Mouse (Mus musculus) layer of hippocampus, postnatal 25 days (tissue): ENCODE results near the gene Rsph6a. TPM values are rescaled to one million over a fixed set of nuclear protein-coding genes. Genes with fewer than 3 reads are reported as not detected.
A peak's percentile ranks its signal among the peaks of the same experiment; 100 is the strongest.

Source experiments
- DNase-seq, 2 experiments: peaks; one replicate each; pipeline ENCODE4 v3.0.0; 2022; ENCODE audit warnings: mixed read lengths in 2 of 2, low spot score in 1 of 2; ENCODE audit errors: extremely low spot score in 1 of 2
- total RNA-seq, 2 experiments: library from RNA; stranded (reverse); gene quantifications; 2 replicates each; pipeline ENCODE4 v1.2.3; 2021

Gene Rsph6a
- total RNA-seq, 2 experiments from 2014 or later, result 0.10 TPM; not detected in 1

DNA sequence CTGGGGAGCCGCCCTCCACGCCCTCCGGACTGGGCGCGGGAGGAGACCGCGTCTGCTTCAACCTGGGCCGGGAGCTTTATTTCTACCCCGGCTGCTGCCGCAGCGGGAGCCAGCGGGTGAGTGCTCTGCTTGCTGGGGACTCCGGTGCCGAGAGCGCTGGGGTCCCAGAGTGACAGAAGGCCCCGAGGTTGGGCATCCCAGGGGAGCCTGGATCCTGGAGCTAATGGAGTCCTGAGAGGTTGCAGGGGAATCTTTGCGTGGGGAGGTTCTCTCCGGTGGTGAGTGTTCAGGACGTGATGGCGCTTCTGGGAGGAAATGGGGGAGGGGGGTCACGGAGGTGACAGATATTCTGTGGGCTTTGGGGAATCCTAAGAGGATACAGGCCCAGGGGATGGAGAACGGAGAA, 22.1 kb downstream of the Rsph6a start:
- DNase-seq, result no peak

DNA sequence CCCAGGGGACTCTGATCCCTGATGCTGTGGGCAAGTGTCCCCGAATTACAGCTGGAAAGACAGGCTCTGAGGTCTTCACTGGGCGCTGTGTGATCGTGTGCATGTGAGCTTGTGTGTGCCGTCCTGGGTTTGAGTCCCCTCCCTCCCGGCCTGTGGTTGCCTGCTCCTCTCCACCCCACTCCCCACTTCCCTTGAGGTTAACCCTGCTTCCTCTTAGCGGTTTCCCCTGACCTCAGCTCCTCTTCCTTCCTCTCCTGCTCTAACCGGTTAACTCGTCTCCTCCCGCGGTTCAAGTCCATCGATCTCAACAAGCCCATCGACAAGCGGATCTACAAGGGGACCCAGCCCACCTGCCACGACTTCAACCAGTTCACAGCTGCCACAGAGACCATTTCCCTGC, 23.3 kb downstream of the Rsph6a start:
- DNase-seq, result no peak

DNA sequence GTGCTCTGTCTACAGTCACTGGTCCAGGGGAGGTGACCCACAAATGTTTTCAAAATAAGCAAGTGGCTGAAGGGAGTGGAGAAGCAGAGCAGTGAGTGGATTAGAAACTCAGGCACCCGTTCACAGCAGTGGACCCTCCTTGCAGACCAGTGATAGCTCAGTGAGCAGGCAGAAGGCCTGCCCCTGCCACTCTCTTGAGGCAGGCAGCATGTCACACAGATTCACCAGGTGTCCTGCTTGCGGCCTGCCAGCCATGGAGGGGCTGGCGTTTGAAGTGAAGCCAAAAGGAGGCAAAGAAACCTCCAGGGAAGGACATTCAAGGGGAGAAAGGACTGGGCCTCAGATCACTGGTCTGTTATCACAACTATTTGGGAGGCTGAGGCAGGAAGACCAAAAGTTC, 24.2 kb downstream of the Rsph6a start:
- no peak for DNase-seq

DNA sequence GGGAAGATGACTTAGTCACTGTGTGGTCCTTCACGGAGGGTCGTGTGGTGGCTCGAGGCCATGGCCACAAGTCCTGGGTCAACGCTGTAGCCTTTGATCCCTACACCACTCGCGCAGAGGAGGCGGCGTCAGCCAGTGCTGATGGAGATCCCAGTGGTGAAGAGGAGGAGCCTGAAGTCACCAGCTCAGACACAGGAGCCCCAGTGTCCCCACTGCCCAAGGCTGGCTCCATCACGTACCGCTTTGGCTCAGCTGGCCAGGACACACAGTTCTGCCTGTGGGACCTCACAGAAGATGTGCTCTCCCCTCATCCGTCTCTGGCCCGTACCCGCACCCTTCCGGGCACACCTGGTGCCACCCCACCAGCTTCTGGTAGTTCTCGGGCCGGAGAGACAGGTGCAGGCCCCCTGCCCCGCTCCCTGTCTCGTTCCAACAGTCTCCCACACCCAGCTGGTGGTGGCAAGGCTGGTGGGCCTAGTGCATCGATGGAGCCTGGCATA, 26.0 kb downstream of the Rsph6a start:
- DNase-seq, result no peak

DNA sequence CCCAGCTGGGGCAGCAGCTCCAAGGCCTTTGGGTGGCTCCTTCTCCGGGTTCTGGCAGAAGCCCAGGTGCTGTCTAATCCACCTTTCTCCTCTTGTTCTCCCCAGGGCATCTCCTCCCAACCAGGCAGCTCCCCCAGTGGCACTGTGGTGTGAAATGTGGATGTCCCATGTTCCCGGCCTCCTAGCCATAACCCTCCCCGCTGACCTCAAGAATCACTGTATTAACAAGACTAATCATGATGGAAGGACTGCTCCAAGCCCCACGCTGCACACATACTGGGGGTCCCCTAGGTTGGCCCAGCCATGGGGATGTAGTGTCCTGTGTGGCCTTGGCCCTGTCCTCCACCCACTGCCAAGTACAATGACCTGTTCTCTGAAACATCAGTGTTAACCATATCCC, 27.7 kb downstream of the Rsph6a start:
- no peak for DNase-seq

DNA sequence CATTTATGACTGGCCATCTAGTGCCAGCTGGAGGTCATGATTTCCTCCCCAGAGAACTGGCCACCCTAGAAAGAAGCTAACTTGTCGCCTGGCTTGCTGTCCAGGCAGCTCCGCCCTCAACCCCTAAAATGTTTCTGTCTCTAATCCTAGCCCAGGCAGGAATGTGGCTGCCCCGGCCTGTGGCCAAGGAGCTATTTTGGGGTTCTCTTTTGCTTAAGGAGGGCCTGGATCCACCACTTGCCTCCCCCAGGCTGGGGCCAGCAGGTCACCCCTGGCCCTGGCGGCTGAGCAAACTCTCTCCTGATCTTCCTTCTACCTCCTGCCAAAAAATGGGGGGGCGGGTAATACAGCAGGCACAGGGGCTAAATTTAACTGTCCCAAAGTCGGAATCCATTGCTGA, 28.6 kb downstream of the Rsph6a start:
- no peak for DNase-seq

DNA sequence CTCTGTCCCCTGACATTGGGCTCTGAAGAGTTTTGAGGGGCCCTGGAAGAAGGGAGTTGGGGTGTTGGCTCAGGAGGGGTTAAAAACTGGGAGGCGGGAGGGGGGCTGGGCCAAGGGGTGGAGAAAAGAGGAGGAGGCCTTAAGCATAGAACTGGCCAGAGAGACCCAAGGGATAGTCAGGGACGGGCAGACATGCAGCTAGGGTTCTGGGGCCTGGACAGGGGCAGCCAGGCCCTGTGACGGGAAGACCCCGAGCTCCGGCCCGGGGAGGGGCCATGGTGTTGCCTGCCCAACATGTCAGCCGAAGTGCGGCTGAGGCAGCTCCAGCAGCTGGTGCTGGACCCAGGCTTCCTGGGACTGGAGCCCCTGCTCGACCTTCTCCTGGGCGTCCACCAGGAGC, 29.2 kb downstream of the Rsph6a start, which contains the start of gene Dmpk:
Gene Dmpk, plus strand, starts transcription at position 149 of the 400 bp plus-strand sequence.
- DNase-seq, result no peak

DNA sequence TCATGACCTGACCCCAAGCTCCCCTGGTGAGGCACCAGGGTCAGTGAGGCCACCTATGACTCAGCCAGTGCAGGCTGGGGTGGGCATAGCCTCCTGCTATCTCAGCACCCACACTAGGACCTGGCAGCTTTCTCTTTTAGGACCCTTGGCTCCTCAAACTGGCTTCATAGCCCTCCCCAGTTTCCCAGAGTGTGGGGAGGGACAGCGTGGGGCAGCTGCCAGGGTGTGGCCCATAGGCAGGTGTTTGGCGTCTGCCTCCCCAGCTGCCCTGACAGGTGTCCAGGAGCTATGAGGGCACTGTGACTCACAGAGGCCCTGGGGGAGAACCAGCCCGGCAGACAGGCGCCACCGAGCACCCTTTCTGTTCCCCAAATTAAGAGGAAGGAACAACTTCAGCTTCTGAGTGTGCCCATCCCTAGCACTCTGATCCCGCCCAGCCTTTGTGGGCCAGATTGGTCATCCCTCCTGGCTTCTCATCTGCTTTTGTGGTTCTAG, 29.8 kb downstream of the Rsph6a start:
- no peak for DNase-seq

DNA sequence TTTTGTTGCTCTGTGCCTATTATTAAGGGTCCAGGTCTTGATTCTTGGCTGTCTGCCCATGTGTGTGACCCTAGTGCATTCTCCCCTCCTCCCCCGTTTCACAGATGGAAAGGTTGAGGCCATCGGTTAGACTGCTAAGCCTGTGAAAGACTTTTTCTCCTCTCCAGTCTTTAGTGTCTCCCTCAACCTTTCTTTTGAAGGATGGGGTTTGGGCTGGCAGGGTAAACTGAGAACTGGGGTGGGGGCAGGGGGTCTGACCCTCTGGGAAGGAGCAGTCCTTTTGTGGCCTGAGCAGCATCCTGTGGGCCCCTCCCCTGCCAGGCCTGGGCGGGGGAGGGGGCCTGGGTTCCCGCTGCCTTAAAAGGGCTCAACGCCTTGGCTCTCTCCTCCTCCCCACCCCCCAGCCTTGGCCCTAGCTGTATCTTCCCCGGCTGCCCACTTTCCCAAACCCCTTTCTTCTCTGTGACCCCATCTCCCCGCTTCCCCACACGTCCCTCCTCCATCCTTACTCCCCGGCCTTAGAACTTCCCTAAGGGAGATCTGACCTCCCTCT, 30.5 kb downstream of the Rsph6a start:
- no peak for DNase-seq

DNA sequence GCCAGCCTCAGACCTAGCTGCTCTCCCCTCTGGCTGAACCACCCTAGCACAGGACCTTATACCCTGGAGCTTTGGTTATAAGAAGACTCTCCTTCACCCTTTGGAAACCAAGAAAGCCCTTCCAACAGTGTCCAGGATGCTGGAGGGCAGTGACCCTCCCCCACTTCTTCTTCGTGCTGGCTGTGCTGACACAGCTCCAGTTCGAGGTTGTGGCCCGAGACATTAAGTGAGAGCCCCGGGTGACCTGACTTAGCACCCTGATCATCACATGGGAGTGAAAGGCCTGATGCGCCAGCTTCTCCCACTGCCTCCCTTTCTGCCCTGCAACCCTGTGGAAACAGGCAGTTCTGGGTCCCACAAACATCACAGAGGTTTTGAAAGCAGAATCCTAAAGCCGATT, 31.0 kb downstream of the Rsph6a start:
- no peak for DNase-seq

DNA sequence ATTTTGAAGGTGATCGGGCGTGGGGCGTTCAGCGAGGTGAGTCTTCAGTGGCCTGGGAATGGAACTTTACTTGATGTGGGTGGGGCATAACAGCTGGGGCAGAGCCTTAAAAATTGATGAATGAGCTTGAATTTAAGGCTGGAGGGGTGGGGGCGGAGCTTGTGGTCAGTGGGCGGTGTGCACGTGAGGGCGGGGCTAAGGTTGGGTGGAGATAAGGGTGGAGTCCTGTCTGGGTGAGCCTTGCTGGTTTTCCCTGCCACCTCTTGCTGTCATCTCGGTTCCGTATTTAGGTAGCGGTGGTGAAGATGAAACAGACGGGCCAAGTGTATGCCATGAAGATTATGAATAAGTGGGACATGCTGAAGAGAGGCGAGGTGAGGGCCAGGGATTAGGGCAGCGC, 31.6 kb downstream of the Rsph6a start:
- no peak for DNase-seq

DNA sequence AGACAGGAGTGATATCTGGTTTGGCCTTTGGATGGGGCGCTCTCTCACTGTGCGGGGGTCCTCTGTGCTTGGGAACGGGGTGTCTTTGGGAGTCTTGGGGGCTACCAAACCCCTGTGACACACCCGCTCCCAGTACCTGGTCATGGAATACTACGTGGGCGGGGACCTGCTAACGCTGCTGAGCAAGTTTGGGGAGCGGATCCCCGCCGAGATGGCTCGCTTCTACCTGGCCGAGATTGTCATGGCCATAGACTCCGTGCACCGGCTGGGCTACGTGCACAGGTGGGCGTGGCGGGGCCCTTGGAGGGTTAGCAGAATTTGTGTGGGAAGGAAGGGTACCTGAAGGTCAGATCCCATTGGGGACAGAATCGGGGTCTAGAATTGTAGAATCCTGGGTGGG, 32.3 kb downstream of the Rsph6a start:
- no peak for DNase-seq

DNA sequence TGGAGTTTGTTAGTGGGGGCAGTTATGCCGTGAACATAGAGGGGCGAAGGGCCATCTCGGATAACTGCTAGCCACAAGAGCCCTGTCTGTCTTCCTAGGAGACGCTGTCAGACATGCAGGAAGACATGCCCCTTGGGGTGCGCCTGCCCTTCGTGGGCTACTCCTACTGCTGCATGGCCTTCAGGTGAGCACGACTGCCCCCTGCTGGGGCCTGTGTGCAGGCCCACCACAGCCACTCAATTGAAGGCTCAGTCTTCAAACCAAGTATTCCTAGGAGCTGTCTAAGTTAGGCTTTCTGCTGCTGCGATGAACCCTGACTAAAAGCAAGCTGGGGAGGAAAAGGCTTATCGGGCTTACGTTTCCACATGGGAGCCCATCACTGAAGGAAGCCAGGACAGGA, 34.3 kb downstream of the Rsph6a start:
- DNase-seq, result peak in 1 of 2 experiments; percentile 65

DNA sequence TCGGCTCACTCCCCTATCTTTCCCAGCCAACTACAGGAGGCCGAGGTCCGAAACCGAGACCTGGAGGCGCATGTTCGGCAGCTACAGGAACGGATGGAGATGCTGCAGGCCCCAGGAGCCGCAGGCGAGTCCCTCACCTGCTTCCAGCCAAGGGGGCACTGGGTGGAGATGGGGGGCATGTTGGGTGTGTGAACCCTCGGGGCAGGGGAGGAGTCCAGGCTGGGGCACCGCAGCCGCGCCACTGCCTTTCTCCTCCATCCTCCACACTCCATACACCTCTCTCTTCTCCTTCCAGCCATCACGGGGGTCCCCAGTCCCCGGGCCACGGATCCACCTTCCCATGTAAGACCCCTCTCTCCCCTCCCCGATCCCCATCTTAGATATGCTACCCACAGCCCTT, 37.4 kb downstream of the Rsph6a start:
- DNase-seq, result no peak

DNA sequence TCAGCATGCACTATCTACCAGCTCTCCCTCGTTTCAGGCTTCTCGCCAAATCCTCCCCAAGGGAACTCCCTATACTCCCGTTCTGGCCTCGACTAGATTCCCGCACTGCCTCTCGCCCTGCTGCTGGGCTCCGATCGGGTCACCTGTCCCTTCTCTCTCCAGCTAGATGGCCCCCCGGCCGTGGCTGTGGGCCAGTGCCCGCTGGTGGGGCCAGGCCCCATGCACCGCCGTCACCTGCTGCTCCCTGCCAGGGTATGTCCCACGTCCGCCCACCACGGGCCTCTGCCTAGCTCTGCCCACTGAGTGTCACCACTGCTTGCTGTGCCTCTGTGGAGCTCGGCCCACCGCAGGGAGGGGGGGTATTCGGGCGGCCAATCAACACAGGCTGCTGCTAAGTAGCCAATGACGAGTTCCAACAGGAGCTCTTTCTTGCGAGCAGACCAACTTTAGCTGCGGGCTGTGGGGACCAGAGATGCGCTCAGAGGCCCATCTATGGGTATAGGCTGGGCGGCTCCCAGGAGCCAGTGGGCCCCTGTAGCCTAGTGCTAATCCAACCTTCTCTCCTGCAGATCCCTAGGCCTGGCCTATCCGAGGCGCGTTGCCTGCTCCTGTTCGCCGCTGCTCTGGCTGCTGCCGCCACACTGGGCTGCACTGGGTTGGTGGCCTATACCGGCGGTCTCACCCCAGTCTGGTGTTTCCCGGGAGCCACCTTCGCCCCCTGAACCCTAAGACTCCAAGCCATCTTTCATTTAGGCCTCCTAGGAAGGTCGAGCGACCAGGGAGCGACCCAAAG, 38.1 kb downstream of the Rsph6a start:
- DNase-seq, result no peak

DNA sequence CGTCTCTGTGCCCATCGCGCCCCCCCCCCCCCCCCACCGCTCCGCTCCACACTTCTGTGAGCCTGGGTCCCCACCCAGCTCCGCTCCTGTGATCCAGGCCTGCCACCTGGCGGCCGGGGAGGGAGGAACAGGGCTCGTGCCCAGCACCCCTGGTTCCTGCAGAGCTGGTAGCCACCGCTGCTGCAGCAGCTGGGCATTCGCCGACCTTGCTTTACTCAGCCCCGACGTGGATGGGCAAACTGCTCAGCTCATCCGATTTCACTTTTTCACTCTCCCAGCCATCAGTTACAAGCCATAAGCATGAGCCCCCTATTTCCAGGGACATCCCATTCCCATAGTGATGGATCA, 38.7 kb downstream of the Rsph6a start:
- DNase-seq, result peak; percentile 57 to 73

DNA sequence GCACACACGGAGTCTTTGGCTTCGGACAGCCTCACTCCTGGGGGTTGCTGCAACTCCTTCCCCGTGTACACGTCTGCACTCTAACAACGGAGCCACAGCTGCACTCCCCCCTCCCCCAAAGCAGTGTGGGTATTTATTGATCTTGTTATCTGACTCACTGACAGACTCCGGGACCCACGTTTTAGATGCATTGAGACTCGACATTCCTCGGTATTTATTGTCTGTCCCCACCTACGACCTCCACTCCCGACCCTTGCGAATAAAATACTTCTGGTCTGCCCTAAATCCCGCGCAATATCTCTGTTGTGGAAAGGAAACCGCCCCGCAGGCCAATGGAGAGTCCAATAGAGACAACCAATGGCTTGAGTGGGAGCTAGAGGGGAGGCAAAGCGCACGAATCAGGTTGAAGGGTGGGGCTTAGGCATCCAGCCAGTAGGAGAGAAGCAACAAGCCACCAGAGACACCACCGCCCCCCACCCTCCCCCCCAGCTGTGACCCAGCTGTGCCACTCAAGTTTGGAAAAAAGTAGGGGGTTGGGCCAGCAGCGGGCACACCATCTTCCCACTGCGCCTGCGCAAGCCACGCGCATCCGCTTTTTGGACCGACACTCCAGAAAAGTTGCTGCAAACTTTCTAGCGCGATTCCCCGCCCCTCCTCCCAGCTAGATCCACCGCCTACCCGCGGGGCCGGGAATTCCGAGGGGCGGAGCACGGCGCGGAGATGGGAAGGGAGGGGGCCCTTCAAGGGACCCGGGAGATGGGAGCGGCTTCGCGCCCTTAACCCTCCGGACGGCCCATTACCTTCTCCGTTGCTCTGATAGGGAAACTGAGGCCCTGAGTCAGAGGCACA, 39.3 kb downstream of the Rsph6a start:
- DNase-seq, result peak; percentile 71 to 76

DNA sequence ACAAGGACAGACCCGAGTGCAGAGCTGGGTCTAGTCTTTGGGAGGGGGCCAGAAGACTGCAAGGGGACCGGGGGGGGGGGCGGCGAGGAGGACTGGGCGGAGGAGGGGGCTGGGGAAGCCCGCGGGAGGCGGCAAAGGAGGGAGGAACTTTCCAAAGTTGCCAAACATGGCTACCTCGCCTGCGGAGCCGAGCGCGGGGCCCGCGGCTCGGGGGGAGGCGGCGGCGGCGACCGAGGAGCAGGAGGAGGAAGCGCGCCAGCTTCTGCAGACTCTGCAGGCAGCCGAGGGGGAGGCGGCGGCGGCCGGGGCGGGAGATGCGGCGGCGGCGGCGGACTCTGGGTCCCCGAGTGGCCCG, 40.0 kb downstream of the Rsph6a start, which contains the start of gene Six5:
Gene Six5, plus strand, starts transcription at position 124 of the 355 bp plus-strand sequence.
- no peak for DNase-seq

DNA sequence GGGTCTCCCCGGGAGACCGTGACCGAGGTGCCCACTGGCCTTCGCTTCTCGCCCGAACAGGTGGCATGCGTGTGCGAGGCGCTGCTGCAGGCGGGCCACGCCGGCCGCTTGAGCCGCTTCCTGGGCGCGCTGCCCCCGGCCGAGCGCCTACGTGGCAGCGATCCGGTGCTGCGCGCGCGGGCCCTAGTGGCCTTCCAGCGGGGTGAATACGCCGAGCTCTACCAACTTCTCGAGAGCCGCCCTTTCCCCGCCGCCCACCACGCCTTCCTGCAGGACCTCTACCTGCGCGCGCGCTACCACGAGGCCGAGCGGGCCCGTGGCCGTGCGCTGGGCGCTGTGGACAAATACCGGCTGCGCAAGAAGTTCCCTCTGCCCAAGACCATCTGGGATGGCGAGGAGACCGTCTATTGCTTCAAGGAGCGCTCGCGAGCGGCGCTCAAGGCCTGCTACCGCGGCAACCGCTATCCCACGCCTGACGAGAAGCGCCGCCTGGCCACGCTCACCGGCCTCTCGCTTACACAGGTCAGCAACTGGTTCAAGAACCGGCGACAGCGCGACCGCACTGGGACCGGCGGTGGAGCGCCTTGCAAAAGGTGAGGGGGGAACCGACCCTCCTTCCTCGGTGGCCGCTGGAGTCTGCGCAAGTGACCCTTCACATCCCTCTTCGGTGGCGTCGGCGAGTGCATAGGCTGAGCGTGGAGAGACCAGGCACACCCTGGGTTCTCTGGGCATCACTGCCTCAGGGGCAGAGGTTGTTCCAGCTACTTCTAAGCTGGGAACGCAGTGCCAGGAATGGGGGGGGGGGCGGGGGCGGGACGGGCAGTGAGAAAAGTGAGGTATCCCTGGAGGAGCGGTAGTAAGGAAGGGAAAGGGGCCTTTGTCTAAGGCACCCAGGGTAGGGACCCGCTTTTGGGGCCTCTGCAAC, 40.6 kb downstream of the Rsph6a start:
- DNase-seq, result no peak

DNA sequence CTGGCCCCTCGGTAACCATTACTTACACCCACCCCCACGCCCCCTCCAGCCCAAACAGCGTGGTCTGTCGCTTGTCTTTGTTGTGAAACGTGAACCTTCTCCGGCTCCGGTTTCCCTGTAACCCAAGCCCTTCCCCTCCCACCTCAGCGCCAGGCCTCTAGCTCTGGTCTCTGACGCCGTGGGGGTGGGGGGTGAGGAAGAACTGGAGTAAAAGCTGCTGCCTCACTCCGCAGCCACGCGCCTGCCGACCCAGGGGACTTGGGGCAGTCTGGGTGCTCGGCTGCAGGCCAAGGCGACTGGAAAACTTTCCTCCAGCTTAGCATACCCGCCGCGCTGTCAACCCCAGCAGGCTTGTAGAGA, 41.2 kb downstream of the Rsph6a start:
- DNase-seq, result no peak
